Mouse (Mus musculus): ENCODE measurements around the gene Cby1.

- TF ChIP-seq CTCF (IDR thresholded peaks at IDR 0.05; ENCODE audit: extremely low read depth, insufficient read length, insufficient replicate concordance, low read depth, low read length) (no peak), POLR2A (IDR thresholded peaks at IDR 0.05; ENCODE audit: low read depth, low read length) (no peak)
Observed at GRCm38 (mm10) chr15:79681973-79682372, 23.0 kb downstream of the Cby1 start.
